Mouse (Mus musculus): ENCODE data around the gene Copg2. TPM values are rescaled to one million over a fixed set of nuclear protein-coding genes. Genes with fewer than 3 reads are reported as not detected.

The Copg2 gene
- 58.4 TPM for polyA plus RNA-seq (2021)

DNA sequence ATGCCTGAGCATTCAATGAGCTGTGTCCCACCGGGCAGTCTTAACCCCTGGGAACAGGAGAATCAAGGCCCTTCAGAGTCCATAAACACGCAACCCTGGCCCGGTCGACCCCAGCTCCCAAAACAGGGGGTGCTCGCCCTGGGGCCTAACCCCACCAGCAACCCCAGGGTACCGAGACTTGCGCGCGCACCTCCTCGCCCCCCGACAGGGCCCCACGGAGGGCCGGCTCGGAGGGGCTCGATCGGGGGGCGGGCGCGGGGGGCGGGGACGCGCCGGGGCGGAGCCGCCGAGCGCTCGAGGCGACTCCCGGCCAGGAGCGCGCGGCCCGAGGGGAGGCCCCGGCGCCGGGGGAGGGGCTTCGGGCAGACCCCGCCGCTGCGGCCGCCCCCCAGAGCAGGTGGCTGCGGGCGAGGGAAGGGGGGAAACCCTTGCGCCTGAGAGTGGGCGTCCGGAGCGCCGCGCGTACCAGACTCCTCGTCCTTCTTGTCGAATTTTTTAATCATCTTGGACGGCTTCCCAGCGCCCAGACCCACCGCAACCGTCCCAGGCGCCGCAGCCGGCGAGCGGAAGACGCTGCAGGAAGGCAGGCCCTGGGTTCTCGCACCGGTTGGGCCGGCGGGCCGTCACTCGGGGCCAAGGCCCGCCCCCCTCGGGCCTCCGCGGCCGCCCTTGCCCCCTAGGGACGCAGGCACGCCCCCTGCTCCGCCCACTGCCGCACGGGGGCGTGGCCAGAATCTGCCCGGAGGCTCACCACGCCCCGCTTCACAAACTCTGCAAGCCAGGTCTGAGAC is at the start of gene Copg2:
Gene Copg2, minus strand, starts transcription at position 600 of the 791 bp plus-strand sequence.
- ChIA-PET CTCF (no interaction called here), POLR2A (interaction anchor here (0.7 kb wide), 1 partner anchor 414 kb away, joined by 3 read pairs; no protein-coding TSS in a partner anchor)
- DNase-seq (ENCODE audit: low read depth, low spot score) (peak; percentile 51), ATAC-seq (peak; percentile 98)
- H3K27me3 ChIP-seq: peaks cover 11% of the 10 kb centered on the region
- in situ Hi-C loops (cut with MboI; ENCODE audit: low pct_unique_long_range_greater_than_20kb): no loop called here
- TF ChIP-seq CTCF (IDR thresholded peaks at IDR 0.05): no peak

DNA sequence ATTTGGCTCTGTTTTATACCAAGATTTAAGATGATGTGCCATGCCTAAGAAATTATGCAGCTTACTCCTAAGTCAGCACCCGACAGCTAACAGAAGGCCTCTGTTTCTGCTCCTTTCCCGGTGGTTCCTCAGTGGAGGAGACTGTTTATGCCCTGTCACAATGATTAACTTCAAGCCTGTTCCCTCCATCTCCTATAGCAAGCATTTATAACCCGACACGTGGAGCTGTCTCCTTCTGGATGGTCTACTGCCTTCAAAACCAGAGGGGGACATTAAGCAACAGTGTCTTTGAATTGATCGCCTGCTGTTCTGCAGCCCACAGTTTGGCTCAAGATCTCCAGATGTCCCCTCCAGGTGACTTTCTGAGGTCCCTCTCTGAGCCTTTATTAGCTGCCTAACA is 42.7 kb upstream of the Copg2 start:
- peaks cover 32% of the 10 kb centered on the region for H3K27me3 ChIP-seq
- CTCF ChIA-PET: no interaction called here
- ATAC-seq (no peak), DNase-seq (ENCODE audit: low read depth, low spot score) (no peak)
- POLR2A ChIA-PET: no interaction called here
- in situ Hi-C loops (cut with MboI; ENCODE audit: low pct_unique_long_range_greater_than_20kb): no loop called here
- no peak for TF ChIP-seq CTCF (IDR thresholded peaks at IDR 0.05)

DNA sequence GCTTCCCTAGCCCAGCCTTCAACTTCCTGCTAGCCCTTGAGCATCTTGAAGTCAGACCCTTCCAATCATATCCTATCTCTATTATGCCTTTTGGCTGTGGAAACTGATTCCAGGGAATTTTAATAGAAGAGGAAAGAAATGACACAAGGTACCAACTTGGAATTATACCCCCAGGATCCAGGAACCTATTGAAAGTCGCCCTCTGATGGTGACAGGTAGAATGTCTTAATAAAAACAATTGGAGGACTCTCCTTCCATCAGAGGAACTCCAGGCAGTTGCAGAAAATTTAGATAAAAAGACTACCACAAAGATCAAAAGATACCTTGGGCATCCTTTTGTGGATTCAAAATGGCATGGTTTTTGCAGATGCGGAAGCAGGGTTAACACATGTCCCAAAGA is 26.2 kb upstream of the Copg2 start:
- ChIA-PET POLR2A (no interaction called here), CTCF (interaction anchor here (1.8 kb wide), 1 partner anchor 387 kb away, joined by 4 read pairs; no protein-coding TSS in a partner anchor)
- DNase-seq (ENCODE audit: low read depth, low spot score) (no peak), ATAC-seq (no peak)
- H3K27me3 ChIP-seq: peaks cover 31% of the 10 kb centered on the region
- TF ChIP-seq CTCF (IDR thresholded peaks at IDR 0.05): peak; percentile 56
- in situ Hi-C loops (cut with MboI; ENCODE audit: low pct_unique_long_range_greater_than_20kb): no loop called here

DNA sequence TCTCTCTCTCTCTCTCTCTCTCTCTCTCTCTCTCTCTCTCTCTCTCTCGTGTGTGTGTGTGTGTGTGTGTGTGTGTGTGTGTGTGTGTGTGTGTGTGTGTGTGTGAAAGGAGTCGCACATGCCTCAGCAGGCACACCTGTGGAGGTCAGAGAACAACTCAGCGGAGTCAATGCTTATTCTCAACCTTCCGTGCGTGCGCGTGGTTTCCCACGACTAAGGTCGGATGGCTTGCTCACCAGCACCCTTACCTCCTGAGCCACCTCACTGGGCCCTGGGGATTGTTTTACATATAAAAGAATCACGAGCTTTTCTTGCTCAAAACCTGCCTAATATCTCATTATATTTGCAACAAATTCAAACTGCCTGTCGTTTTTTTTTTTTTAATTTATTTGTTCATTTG is 25.2 kb upstream of the Copg2 start:
- in situ Hi-C loops (cut with MboI; ENCODE audit: low pct_unique_long_range_greater_than_20kb): no loop called here
- ChIA-PET CTCF (interaction anchor here (1.8 kb wide), 1 partner anchor 386 kb away, joined by 4 read pairs; no protein-coding TSS in a partner anchor), POLR2A (interaction anchor here (0.8 kb wide), 1 partner anchor 522 kb away, joined by 13 read pairs; no protein-coding TSS in a partner anchor)
- no peak for ATAC-seq
- H3K27me3 ChIP-seq: peaks cover 30% of the 10 kb centered on the region
- no peak for TF ChIP-seq CTCF (IDR thresholded peaks at IDR 0.05)
- DNase-seq (ENCODE audit: low read depth, low spot score): no peak

DNA sequence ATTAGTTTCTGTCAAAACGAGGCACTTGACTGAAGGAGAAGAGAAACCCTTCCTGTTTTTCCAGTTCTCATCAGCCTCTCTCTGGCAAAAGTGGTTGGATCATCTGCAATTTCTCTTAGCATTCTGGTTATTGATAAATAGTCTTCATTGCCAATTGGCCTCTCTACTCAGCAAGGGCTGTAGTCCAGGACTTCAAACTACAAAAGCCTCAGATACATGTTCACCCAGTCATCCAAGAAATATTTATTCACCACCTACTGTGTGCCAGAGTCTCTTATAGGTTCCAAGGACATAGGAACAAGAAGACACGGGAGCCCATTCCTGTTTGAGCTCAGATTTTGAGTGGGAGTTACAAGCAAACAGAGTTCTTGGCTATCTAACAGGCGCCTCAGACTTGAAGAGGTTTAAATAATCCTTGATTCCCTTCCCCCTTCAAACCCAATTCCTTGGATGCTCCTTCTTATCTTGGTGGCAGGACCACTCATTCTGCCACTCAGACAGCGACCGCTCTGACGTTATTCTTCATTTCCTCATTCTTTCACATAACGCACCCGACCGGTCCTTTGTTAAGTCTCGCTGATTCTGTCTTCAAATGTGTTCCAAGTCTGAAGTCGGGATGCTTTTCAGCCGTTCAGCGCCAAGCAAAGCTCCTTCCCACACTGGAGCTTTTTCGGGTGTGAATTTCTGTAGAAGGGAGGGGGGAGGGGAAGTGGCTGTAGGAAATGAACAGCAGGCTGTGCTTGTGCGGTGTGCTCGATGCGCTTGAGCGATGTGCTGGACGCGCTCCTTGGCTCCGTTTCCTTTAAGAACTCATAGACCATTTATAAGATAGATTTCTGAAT is 24.5 kb upstream of the Copg2 start:
- ChIA-PET POLR2A (interaction anchor here (0.6 kb wide), 2 partner anchors 23 to 478 kb away, joined by 3 read pairs; no protein-coding TSS in a partner anchor), CTCF (interaction anchor here (0.8 to 1.8 kb wide), 2 partner anchors 17 to 386 kb away, joined by 3 to 4 read pairs; no protein-coding TSS in a partner anchor)
- TF ChIP-seq CTCF (IDR thresholded peaks at IDR 0.05): no peak
- no peak for DNase-seq (ENCODE audit: low read depth, low spot score)
- H3K27me3 ChIP-seq: peaks cover 29% of the 10 kb centered on the region
- in situ Hi-C loops (cut with MboI; ENCODE audit: low pct_unique_long_range_greater_than_20kb): no loop called here
- ATAC-seq: no peak

DNA sequence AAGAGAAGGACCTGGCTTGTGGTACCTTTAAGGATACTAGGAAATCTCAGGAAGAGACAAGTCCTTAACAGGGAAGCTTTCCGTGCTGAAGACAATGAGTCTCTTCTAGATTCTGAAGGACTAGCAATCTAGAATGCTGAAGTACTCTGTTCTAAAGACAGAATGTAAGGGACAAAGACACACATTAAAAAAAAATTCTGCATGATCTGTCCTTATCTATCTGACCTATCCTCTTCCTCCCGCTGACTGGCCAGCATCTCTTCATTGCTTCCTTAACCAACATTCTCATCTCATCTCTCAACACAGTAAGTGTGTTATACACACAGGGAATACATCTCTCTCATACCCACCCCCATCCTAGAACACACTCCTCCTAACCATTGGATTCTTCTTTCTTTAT is 18.9 kb upstream of the Copg2 start, which contains the start of gene Tsga13:
Gene Tsga13, minus strand, starts transcription at position 101 of the 400 bp plus-strand sequence.
- CTCF ChIA-PET: interaction anchor here (1.2 kb wide), 1 partner anchor 13 kb away, joined by 4 read pairs; no protein-coding TSS in a partner anchor
- DNase-seq (ENCODE audit: low read depth, low spot score): no peak

DNA sequence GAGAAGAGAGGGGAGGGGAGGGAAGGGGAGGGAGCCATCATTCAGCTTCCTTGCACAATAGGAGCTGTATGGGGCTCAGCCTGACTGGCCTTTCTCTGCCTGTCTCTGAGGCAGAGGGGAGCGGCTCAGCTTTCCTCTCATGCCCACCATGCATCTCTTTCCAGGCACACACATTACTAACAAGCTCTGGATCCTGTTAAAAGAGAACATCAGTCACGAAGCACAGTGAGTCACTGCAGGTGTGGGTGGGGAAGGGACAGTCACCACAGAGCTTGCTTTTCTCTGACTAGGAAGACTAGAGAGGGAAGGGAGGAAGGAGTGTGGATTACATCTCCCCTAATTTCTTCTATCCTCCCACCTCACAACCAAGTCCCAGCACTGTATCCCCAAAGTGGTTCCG is 11.4 kb upstream of the Copg2 start:
- no peak for ATAC-seq
- in situ Hi-C loops (cut with MboI; ENCODE audit: low pct_unique_long_range_greater_than_20kb): no loop called here
- ChIA-PET CTCF (interaction anchor here (1.5 kb wide), 1 partner anchor 373 kb away, joined by 4 read pairs; no protein-coding TSS in a partner anchor), POLR2A (no interaction called here)
- DNase-seq (ENCODE audit: low read depth, low spot score): no peak
- TF ChIP-seq CTCF (IDR thresholded peaks at IDR 0.05): no peak
- peaks cover 36% of the 10 kb centered on the region for H3K27me3 ChIP-seq

More for the DNA sequence above, 18.9 kb upstream of the Copg2 start, which contains the start of gene Tsga13:
- no peak for ATAC-seq
- POLR2A ChIA-PET: no interaction called here
- TF ChIP-seq CTCF (IDR thresholded peaks at IDR 0.05): no peak
- H3K27me3 ChIP-seq: peaks cover 25% of the 10 kb centered on the region
- in situ Hi-C loops (cut with MboI; ENCODE audit: low pct_unique_long_range_greater_than_20kb): loop anchor here (10.0 kb wide), 1 partner anchor 391 kb away; no protein-coding TSS in a partner anchor

DNA sequence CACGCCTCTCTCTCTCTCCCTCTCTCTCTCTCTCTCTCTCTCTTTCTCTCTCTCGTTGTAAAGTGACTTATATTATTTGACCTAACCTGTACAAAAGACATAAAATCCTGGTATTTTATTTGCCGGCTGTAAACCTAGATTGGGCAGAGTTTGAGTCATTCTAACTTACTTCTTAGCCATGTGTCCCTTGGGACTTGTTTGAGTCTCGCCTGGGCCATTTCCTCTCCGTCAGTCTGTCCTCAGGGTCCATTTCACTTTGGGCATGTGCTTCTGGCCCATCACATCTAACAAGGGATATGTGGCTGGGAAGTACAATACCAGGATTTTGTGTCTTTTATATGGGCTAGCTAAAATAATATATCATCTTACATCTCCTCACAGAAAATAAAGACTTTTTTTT is 8.3 kb upstream of the Copg2 start:
- ATAC-seq (no peak), DNase-seq (ENCODE audit: low read depth, low spot score) (no peak)
- POLR2A ChIA-PET: no interaction called here
- CTCF ChIA-PET: interaction anchor here (0.9 to 1.2 kb wide), 2 partner anchors 13 to 46 kb away, joined by 3 read pairs; no protein-coding TSS in a partner anchor
- in situ Hi-C loops (cut with MboI; ENCODE audit: low pct_unique_long_range_greater_than_20kb): no loop called here
- no peak for TF ChIP-seq CTCF (IDR thresholded peaks at IDR 0.05)
- peaks cover 40% of the 10 kb centered on the region for H3K27me3 ChIP-seq

DNA sequence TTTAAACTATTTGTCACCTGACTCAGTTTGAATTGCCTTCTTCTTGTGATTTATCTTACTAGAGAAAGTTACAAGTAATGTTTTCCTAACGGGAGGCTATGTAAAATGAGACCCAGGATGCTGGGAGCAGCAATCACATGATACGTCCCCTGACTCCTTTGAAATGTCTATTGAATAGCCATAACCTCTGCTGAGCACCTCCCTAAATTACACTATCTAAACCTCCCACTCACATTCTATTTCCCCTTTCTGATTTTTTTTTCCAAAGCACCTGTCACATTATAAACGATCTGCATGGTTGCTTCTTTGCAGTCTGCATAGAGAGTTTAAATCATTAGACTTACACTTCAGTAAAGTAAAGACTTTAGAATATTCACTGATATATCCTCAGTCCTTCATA is 7.4 kb upstream of the Copg2 start:
- POLR2A ChIA-PET: no interaction called here
- no peak for DNase-seq (ENCODE audit: low read depth, low spot score)
- peaks cover 44% of the 10 kb centered on the region for H3K27me3 ChIP-seq
- TF ChIP-seq CTCF (IDR thresholded peaks at IDR 0.05): no peak
- CTCF ChIA-PET: interaction anchor here (0.8 to 1.2 kb wide), 3 partner anchors 14 to 78 kb away, joined by 3 read pairs; no protein-coding TSS in a partner anchor
- in situ Hi-C loops (cut with MboI; ENCODE audit: low pct_unique_long_range_greater_than_20kb): no loop called here
- ATAC-seq: no peak

DNA sequence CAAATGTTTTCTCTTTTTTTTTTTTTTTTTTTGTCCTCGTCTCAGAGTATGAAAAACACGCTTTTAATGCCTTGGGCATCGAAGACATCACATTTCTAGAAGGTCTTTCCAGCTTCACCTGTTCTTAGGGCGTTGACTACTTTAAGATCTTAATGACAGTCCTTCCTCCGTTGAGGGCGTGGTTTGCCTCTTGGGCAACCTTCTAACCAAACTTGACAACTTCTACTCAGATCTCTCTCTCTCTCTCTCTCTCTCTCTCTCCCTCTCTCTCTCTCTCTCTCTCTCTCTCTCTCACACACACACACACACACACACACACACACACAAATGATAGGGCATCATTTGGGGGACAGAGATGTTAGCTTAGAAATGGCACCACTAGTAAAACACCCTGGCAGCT is 926 bp upstream of the Copg2 start:
- ChIA-PET POLR2A (interaction anchor here (0.7 kb wide), 1 partner anchor 128 kb away, joined by 3 read pairs; no protein-coding TSS in a partner anchor), CTCF (no interaction called here)
- TF ChIP-seq CTCF (IDR thresholded peaks at IDR 0.05): no peak
- in situ Hi-C loops (cut with MboI; ENCODE audit: low pct_unique_long_range_greater_than_20kb): no loop called here
- DNase-seq (ENCODE audit: low read depth, low spot score): no peak
- ATAC-seq: no peak
- H3K27me3 ChIP-seq: peaks cover 19% of the 10 kb centered on the region
